Mouse (Mus musculus) hindbrain, embryonic 14.5 days (tissue): Measurements from ENCODE around the gene Sbno2. TPM values are rescaled to one million over a fixed set of nuclear protein-coding genes. Genes with fewer than 3 reads are reported as not detected.

Experiments used
- ATAC-seq: fragments of 200-750 bp; cut with Nextera tagmentation; 2 replicates; pipeline ENCODE4 v1.8.0; 2017; ENCODE audit warnings: moderate number of reproducible peaks, mild to moderate bottlenecking, moderate TSS enrichment, moderate library complexity; ENCODE audit not compliant: low FRiP score
- DNase-seq: peaks from one replicate; pipeline ENCODE4 v3.0.0-alpha.2; 2015; ENCODE audit warnings: low spot score
- H3K27ac ChIP-seq: fragments of 300-500 bp; sonication (generic); 2 replicates; pipeline ENCODE4 v1.5.1; 2014; ENCODE audit warnings: mild to moderate bottlenecking, moderate library complexity
- H3K27me3 ChIP-seq: fragments of 300-500 bp; sonication (generic); 2 replicates; pipeline ENCODE4 v1.6.1; 2014; ENCODE audit warnings: mild to moderate bottlenecking, low read length, mixed read lengths; ENCODE audit not compliant: control insufficient read depth, insufficient read depth
- H3K36me3 ChIP-seq: fragments of 300-500 bp; sonication (generic); replicated peaks from 2 replicates; pipeline ENCODE4 v1.6.1; 2014; ENCODE audit not compliant: control insufficient read depth, insufficient read depth
- H3K4me1 ChIP-seq: fragments of 300-500 bp; sonication (generic); replicated peaks from 2 replicates; pipeline ENCODE4 v1.6.1; 2014; ENCODE audit warnings: antibody characterized with exemption, low read length, mixed read lengths; ENCODE audit not compliant: control insufficient read depth, insufficient read depth
- H3K4me2 ChIP-seq: fragments of 300-500 bp; sonication (generic); replicated peaks from 2 replicates; pipeline ENCODE4 v1.6.1; 2014; ENCODE audit warnings: mild to moderate bottlenecking, moderate library complexity
- H3K4me3 ChIP-seq: fragments of 300-500 bp; sonication (generic); replicated peaks from 2 replicates; pipeline ENCODE4 v1.5.1; 2014; ENCODE audit warnings: mild to moderate bottlenecking, low read length
- H3K9ac ChIP-seq: fragments of 300-500 bp; sonication (generic); 2 replicates; pipeline ENCODE4 v1.6.1; 2014
- H3K9me3 ChIP-seq: fragments of 300-500 bp; sonication (generic); 2 replicates; pipeline ENCODE4 v1.6.1; 2016; ENCODE audit warnings: low read length; ENCODE audit not compliant: control insufficient read depth
- WGBS: fragments of 180-500 bp; shearing (Covaris S2); extraction: QIAGEN DNeasy Blood & Tissue Kit; methylation state at CpG from one replicate; pipeline ENCODE4 v1.1.7; 2014; 5-methylcytosine and 5-hydroxymethylcytosine counted together
- polyA plus RNA-seq: library from polyadenylated mRNA; unstranded; fragments of >200 nt; fragmentation: Nextera tagmentation; extraction: Ambion mirVana; gene quantifications from 2 replicates; pipeline ENCODE4 v1.2.1, GENCODE M21; 2014

Sbno2 gene
- polyA plus RNA-seq, 1 experiment from 2014 or later: 12.6 TPM

DNA sequence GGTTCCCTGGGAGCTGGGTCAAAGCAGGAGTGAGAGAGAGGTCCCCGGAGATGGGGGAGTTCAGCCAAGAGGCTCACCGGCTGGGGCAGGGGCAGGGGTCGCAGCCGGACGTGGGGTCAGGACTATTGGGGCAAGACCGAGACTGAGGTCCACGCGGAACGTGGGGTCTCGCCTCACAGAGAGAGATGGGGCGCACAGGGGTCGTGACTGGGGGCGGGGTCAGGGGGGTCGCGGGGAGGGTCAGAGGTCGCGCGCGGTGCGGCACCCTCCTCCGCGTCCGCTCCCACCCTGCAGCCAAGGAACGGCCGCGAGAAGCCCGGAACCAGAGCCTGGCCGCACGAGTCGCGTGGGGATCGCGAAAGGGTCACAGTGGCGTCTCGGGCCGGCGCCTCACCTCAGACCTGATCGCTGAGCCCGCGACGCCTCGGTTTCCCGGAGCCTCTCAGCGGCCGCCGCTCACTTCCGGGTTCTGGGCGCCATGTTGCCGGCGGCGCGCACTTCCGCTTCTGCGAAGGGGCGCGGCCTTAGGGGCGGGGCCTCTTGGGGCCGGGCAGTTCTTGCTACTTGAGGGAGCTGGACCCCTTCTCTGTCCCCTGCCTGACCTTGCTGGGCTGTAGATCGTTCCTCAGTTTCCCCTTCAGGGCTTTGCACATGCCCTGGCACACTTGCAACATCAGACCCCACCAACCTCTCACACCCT lies 3.0 kb downstream of the Sbno2 start:
- H3K9ac ChIP-seq: peak overlapping the region; percentile 91
- under 1% methylated on average over 40 of the region's 59 CpGs for WGBS
- peaks cover 13% of the 10 kb centered on the region for H3K4me1 ChIP-seq
- peak; percentile 82 for DNase-seq
- no peaks in the 10 kb centered on the region for H3K36me3 ChIP-seq
- H3K9me3 ChIP-seq: no peaks in the 10 kb centered on the region
- H3K27me3 ChIP-seq: no peaks in the 10 kb centered on the region
- peak overlapping the region; percentile 78 for H3K27ac ChIP-seq
- peak overlapping the region; percentile 93 for H3K4me2 ChIP-seq
- ATAC-seq: peak; percentile 86
- peak overlapping the region; percentile 90 for H3K4me3 ChIP-seq

- H3K36me3 ChIP-seq: no peaks in the 10 kb centered on the region
- 69% methylated on average over 11 of the region's 11 CpGs for WGBS
- no peak for DNase-seq
- H3K9me3 ChIP-seq: no peaks in the 10 kb centered on the region
- H3K27ac ChIP-seq: no peak overlapping the region
- ATAC-seq: no peak
- H3K27me3 ChIP-seq: no peaks in the 10 kb centered on the region
- H3K9ac ChIP-seq: no peak overlapping the region
- peak overlapping the region; percentile 93 for H3K4me2 ChIP-seq
- H3K4me3 ChIP-seq: no peak overlapping the region
- peaks cover 13% of the 10 kb centered on the region for H3K4me1 ChIP-seq
These were observed 4.4 kb downstream of the Sbno2 start for GRCm38 (mm10) chr10:80100982-80101381.

GRCm38 (mm10) chr10:80098630-80099029 lies 6.7 kb downstream of the Sbno2 start:
- Histone ChIP-seq H3K4me1 (peaks cover 13% of the 10 kb centered on the region), H3K9me3 (no peaks in the 10 kb centered on the region), H3K4me3 (no peak overlapping the region), H3K27ac (no peak overlapping the region), H3K36me3 (no peaks in the 10 kb centered on the region), H3K4me2 (no peak overlapping the region), H3K27me3 (no peaks in the 10 kb centered on the region), H3K9ac (no peak overlapping the region)
- DNase-seq: no peak
- ATAC-seq: no peak
- 87% methylated on average over 5 of the region's 5 CpGs for WGBS

- Histone ChIP-seq H3K4me1 (peaks cover 9% of the 10 kb centered on the region), H3K27ac (no peak overlapping the region), H3K27me3 (no peaks in the 10 kb centered on the region), H3K9me3 (no peaks in the 10 kb centered on the region), H3K4me3 (no peak overlapping the region), H3K36me3 (no peaks in the 10 kb centered on the region), H3K9ac (no peak overlapping the region), H3K4me2 (no peak overlapping the region)
- no peak for DNase-seq
- 35% methylated on average over 3 of the region's 7 CpGs for WGBS
- no peak for ATAC-seq
These were observed 8.1 kb downstream of the Sbno2 start for GRCm38 (mm10) chr10:80097275-80097674.

DNA sequence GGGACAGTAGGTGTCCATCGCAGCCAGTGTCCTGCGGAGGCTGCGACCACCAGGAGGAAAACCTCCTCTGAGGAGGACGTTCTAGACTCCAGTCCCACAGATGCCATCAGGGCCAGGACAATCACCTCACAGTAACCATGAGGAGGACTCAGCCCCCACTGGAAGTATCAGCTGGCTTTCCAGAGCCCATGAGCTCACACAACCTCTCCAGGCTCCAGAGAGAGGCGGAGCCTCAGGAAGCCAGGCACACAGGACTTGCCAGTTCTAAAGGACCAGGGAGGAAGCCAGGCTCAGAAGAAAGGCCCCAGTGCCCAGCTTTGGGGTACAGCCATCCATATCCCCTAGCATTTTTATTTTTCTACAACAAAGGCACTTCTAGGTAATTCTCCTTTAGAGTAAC lies 9.8 kb downstream of the Sbno2 start:
- H3K4me2 ChIP-seq: no peak overlapping the region
- no peaks in the 10 kb centered on the region for H3K36me3 ChIP-seq
- no peak overlapping the region for H3K4me3 ChIP-seq
- no peaks in the 10 kb centered on the region for H3K27me3 ChIP-seq
- no peaks in the 10 kb centered on the region for H3K4me1 ChIP-seq
- no peak for DNase-seq
- 88% methylated on average over 5 of the region's 5 CpGs for WGBS
- H3K9ac ChIP-seq: no peak overlapping the region
- no peak overlapping the region for H3K27ac ChIP-seq
- no peaks in the 10 kb centered on the region for H3K9me3 ChIP-seq
- no peak for ATAC-seq

DNA sequence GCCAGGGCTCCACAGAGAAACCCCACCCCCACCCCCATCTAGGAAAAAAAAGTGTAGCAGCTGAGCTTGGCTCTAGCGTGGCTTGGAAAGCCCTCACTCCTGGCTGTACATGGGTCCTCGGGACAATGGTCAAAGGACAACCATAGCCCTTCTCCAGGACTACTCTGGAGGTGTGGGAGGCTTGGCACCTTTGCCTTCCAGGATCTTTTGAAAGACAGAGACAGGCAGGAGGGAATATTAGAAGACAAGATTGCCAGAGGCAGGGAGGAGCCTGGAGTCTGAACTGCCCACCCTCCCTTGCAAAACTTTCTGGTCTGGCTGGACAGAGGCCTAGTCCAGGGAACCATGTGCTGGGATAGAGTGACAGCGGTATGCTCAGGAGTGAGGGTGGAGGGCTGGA lies 10.7 kb downstream of the Sbno2 start:
- no peak for ATAC-seq
- Histone ChIP-seq H3K27ac (no peak overlapping the region), H3K4me3 (no peak overlapping the region), H3K4me2 (no peak overlapping the region), H3K9ac (no peak overlapping the region), H3K4me1 (no peaks in the 10 kb centered on the region), H3K27me3 (no peaks in the 10 kb centered on the region), H3K9me3 (no peaks in the 10 kb centered on the region), H3K36me3 (no peaks in the 10 kb centered on the region)
- DNase-seq: no peak
- WGBS: 85% methylated on average over 3 of the region's 3 CpGs

- no peaks in the 10 kb centered on the region for H3K27me3 ChIP-seq
- H3K4me3 ChIP-seq: no peak overlapping the region
- WGBS: 94% methylated on average over 6 of the region's 6 CpGs
- no peak overlapping the region for H3K27ac ChIP-seq
- H3K9me3 ChIP-seq: no peaks in the 10 kb centered on the region
- no peaks in the 10 kb centered on the region for H3K36me3 ChIP-seq
- DNase-seq: no peak
- H3K4me2 ChIP-seq: no peak overlapping the region
- no peak overlapping the region for H3K9ac ChIP-seq
- no peak for ATAC-seq
- H3K4me1 ChIP-seq: no peaks in the 10 kb centered on the region
These were observed 11.3 kb downstream of the Sbno2 start for GRCm38 (mm10) chr10:80094085-80094484.

- Histone ChIP-seq H3K27ac (no peak overlapping the region), H3K4me3 (no peak overlapping the region), H3K4me1 (no peaks in the 10 kb centered on the region), H3K9me3 (no peaks in the 10 kb centered on the region), H3K27me3 (no peaks in the 10 kb centered on the region), H3K4me2 (no peak overlapping the region), H3K36me3 (no peaks in the 10 kb centered on the region), H3K9ac (no peak overlapping the region)
- WGBS: 81% methylated on average over 5 of the region's 5 CpGs
- DNase-seq (no peak), ATAC-seq (no peak)
These were observed 12.7 kb downstream of the Sbno2 start for GRCm38 (mm10) chr10:80092690-80093089.

DNA sequence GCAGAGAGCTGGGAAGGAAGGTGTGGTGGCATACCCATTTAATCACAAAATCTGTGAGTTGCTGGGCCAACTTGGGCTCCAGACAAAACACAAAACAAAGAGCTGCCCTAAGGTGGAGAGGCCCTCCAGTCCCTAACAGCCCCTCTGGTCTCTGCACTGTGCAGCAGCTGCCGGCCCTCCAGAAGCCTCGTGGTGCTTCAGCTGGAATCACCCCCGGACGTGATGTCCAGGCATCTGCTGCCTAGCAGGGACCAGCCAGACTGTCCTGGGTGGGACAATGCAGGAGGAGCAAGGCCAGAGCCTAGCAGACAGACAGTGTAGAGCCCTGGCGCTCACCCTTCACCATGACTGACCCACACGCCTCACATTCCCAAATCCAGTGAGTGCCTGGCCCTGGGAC lies 13.8 kb downstream of the Sbno2 start:
- WGBS: 97% methylated on average over 6 of the region's 6 CpGs
- Histone ChIP-seq H3K9ac (no peak overlapping the region), H3K27me3 (no peaks in the 10 kb centered on the region), H3K4me1 (no peaks in the 10 kb centered on the region), H3K36me3 (no peaks in the 10 kb centered on the region), H3K4me2 (no peak overlapping the region), H3K27ac (no peak overlapping the region), H3K4me3 (no peak overlapping the region), H3K9me3 (no peaks in the 10 kb centered on the region)
- ATAC-seq: no peak
- no peak for DNase-seq

GRCm38 (mm10) chr10:80089146-80089545 lies 16.2 kb downstream of the Sbno2 start:
- DNase-seq: no peak
- no peak overlapping the region for H3K9ac ChIP-seq
- no peak overlapping the region for H3K4me3 ChIP-seq
- H3K4me2 ChIP-seq: no peak overlapping the region
- H3K36me3 ChIP-seq: peaks cover 7% of the 10 kb centered on the region
- 0 out of 2 replicates have a peak, but pooled peaks have one; percentile 47 for ATAC-seq
- no peaks in the 10 kb centered on the region for H3K9me3 ChIP-seq
- no peak overlapping the region for H3K27ac ChIP-seq
- H3K4me1 ChIP-seq: no peaks in the 10 kb centered on the region
- H3K27me3 ChIP-seq: no peaks in the 10 kb centered on the region
- WGBS: 46% methylated on average over 4 of the region's 4 CpGs
